Mouse (Mus musculus) frontal cortex, postnatal 14 days (tissue): ENCODE measurements at regions not wholly inside any gene's neighbourhood (a gene's known extent, or its start where the extent isn't known, plus 50 kb on each side); places are given as distances from the start of the nearest gene placed in this dataset.
"Not testable (repeated sequence)": the region's sequence is repeated elsewhere in the genome, so short reads cannot be mapped to it uniquely, and the experiment has no call there.

Source experiments
- DNase-seq, 2 experiments: peaks; one replicate each; pipeline ENCODE4 v3.0.0; 2022; ENCODE audit warnings: low spot score in 2 of 2

- DNase-seq: peak in 1 of 2 experiments; percentile 30
Observed at GRCm38 (mm10) chr13:27945062-27945461, 71.0 kb upstream of the Prl4a1 start.

- not testable (repeated sequence) for DNase-seq
Observed at GRCm38 (mm10) chr13:27960421-27960820, 55.6 kb upstream of the Prl4a1 start.

GRCm38 (mm10) chr13:27962381-27962780 lies 53.6 kb upstream of the Prl4a1 start:
- not testable (repeated sequence) for DNase-seq

GRCm38 (mm10) chr13:27966021-27966420 lies 50.0 kb upstream of the Prl4a1 start:
- not testable (repeated sequence) for DNase-seq
